Mouse (Mus musculus) forebrain, postnatal 0 days (tissue): ENCODE measurements around the gene Tmem260. TPM values are rescaled to one million over a fixed set of nuclear protein-coding genes. Genes with fewer than 3 reads are reported as not detected.

Experiments
- ATAC-seq: fragments of 200-750 bp; cut with Nextera tagmentation; 2 replicates; pipeline ENCODE4 v1.8.0; 2017; ENCODE audit warnings: mild to moderate bottlenecking, moderate library complexity
- DNase-seq: peaks from one replicate; pipeline ENCODE4 v3.0.0-alpha.2; 2015
- H3K27ac ChIP-seq: fragments of 300-500 bp; sonication (generic); 2 replicates; pipeline ENCODE4 v1.5.1; 2014; ENCODE audit warnings: low read depth, mild to moderate bottlenecking, antibody characterized with exemption, low read length, moderate library complexity, mixed read lengths
- H3K27me3 ChIP-seq: fragments of 300-500 bp; sonication (generic); 2 replicates; pipeline ENCODE4 v1.6.1; 2014; ENCODE audit warnings: mild to moderate bottlenecking, low read length, mixed read lengths; ENCODE audit not compliant: insufficient read depth
- H3K36me3 ChIP-seq: fragments of 300-500 bp; sonication (generic); 2 replicates; pipeline ENCODE4 v1.6.1; 2014; ENCODE audit warnings: mild to moderate bottlenecking, moderate library complexity; ENCODE audit not compliant: insufficient read depth
- H3K4me1 ChIP-seq: fragments of 300-500 bp; sonication (generic); 2 replicates; pipeline ENCODE4 v1.6.1; 2014; ENCODE audit warnings: antibody characterized with exemption; ENCODE audit not compliant: insufficient read depth
- H3K4me2 ChIP-seq: fragments of 300-500 bp; sonication (generic); 2 replicates; pipeline ENCODE4 v1.6.1; 2014; ENCODE audit warnings: low read depth, mild to moderate bottlenecking, moderate library complexity
- H3K4me3 ChIP-seq: fragments of 300-500 bp; sonication (generic); 2 replicates; pipeline ENCODE4 v1.5.1; 2014; ENCODE audit warnings: low read depth, low read length, mixed read lengths
- H3K9ac ChIP-seq: fragments of 300-500 bp; sonication (generic); 2 replicates; pipeline ENCODE4 v1.6.1; 2014; ENCODE audit warnings: mild to moderate bottlenecking
- H3K9me3 ChIP-seq: fragments of 300-500 bp; sonication (generic); 2 replicates; pipeline ENCODE4 v1.6.1; 2016; ENCODE audit warnings: low read length
- CTCF ChIP-seq: sonication (generic); IDR thresholded peaks from 2 replicates; pipeline ENCODE4 v1.5.1; 2016; ENCODE audit warnings: antibody characterized with exemption, control low read depth, low read depth
- WGBS: fragments of 180-500 bp; shearing (Covaris S2); extraction: QIAGEN DNeasy Blood & Tissue Kit; methylation state at CpG from one replicate; pipeline ENCODE4 v1.1.7; 2014; 5-methylcytosine and 5-hydroxymethylcytosine counted together
- polyA plus RNA-seq: library from polyadenylated mRNA; unstranded; fragments of >200 nt; fragmentation: Nextera tagmentation; extraction: Ambion mirVana; gene quantifications from 2 replicates; pipeline ENCODE4 v1.2.1, GENCODE M21; 2015
- total RNA-seq: library from RNA; depleted of rRNA; stranded (reverse); fragments of >200 nt; gene quantifications from 2 replicates; pipeline ENCODE4 v1.2.3, GENCODE M21; 2014

Tmem260 gene
- total and polyA plus RNA-seq, 2 experiments from 2014 or later = 10.0 to 20.6 TPM

- Histone ChIP-seq H3K27me3 (no peaks in the 10 kb centered on the region), H3K9ac (no peak overlapping the region), H3K4me1 (no peaks in the 10 kb centered on the region), H3K9me3 (no peaks in the 10 kb centered on the region), H3K4me2 (no peak overlapping the region), H3K36me3 (peaks cover 15% of the 10 kb centered on the region; the same call in 1 of the 2 replicates), H3K4me3 (no peak overlapping the region), H3K27ac (no peak overlapping the region)
- TF ChIP-seq CTCF = no peak
- ATAC-seq (no peak), DNase-seq (no peak)
- 95% methylated on average over 12 of the region's 12 CpGs for WGBS
Measured at GRCm38 (mm10) chr14:48505606-48506005, 59.7 kb downstream of the Tmem260 start.

- H3K4me1 ChIP-seq = no peaks in the 10 kb centered on the region
- H3K36me3 ChIP-seq = peaks cover 15% of the 10 kb centered on the region; the same call in 1 of the 2 replicates
- H3K9ac ChIP-seq = no peak overlapping the region
- no peak for ATAC-seq
- no peak for TF ChIP-seq CTCF
- no peak overlapping the region for H3K4me3 ChIP-seq
- H3K27me3 ChIP-seq = no peaks in the 10 kb centered on the region
- no peak overlapping the region for H3K4me2 ChIP-seq
- no peak for DNase-seq
- WGBS = 54% methylated on average over 8 of the region's 8 CpGs
- no peak overlapping the region for H3K27ac ChIP-seq
- no peaks in the 10 kb centered on the region for H3K9me3 ChIP-seq
Measured at GRCm38 (mm10) chr14:48507376-48507775, 61.5 kb downstream of the Tmem260 start.

DNA sequence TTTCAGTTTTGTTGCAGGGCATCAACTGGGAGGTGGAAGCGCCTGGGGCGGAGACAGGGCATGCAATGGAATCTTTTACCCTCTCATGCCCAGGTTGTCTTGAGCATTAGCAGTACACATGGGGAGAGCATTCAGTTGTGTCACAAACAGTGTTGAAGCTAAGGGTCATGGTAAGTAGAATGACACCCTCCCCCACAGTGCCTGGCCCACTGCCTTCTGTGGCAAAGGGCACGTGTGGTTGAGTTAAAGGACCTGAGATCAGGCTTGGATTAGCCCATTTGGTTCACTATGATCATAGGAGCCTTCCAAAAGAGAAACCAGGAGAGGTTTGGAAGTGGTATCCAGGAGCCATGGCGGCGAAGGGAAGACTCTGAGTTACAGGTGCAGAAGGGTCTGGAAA is 63.2 kb downstream of the Tmem260 start:
- Histone ChIP-seq H3K4me3 (no peak overlapping the region), H3K27ac (no peak overlapping the region), H3K4me1 (no peaks in the 10 kb centered on the region), H3K9ac (no peak overlapping the region), H3K4me2 (no peak overlapping the region), H3K27me3 (no peaks in the 10 kb centered on the region), H3K9me3 (no peaks in the 10 kb centered on the region), H3K36me3 (peaks cover 15% of the 10 kb centered on the region; the same call in 1 of the 2 replicates)
- DNase-seq (no peak), ATAC-seq (no peak)
- no peak for TF ChIP-seq CTCF
- WGBS = 93% methylated on average over 5 of the region's 5 CpGs

DNA sequence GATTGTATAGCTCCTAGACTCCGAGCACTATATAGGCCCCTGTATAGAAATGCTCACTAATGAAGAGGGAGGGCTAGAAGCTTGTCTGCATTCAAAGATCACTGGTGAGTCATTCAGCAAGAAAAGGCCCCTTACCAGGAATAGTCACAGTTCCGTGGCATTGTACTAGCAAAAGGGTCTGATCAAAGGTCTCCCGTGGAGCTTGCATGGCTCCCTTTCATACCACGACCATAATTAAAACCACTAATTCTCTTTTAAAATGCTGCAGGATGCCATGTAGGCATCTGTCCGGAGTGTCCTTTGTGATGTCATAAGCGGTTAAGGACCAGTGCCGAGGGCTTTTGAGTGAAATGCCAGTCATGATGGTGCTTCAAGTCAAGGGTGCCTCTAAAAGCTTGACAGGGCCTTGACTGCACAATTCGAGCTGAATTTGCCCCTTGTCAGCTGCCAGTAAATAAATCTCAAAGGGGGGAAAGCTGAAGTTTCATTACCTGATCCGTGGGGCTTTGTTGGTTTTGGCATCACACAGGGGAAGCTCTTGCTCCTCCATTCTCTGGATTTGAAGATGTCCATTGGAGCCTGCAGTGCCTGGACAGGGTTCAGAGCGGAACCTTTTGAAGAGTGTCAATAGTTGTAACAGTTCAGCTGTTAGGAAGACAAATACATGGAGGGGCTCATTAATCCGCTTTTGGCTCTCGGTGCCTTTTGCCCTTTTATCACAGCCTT is 67.3 kb downstream of the Tmem260 start:
- TF ChIP-seq CTCF = no peak
- Histone ChIP-seq H3K4me1 (no peaks in the 10 kb centered on the region), H3K9me3 (no peaks in the 10 kb centered on the region), H3K4me2 (no peak overlapping the region), H3K27me3 (no peaks in the 10 kb centered on the region), H3K9ac (no peak overlapping the region), H3K36me3 (peaks cover 13% of the 10 kb centered on the region; the same call in 1 of the 2 replicates), H3K27ac (no peak overlapping the region), H3K4me3 (no peak overlapping the region)
- DNase-seq = no peak
- ATAC-seq = peak; percentile 43; the same call in 1 of the 2 replicates
- 17% methylated on average over 12 of the region's 12 CpGs for WGBS

GRCm38 (mm10) chr14:48513824-48514493 is 68.0 kb downstream of the Tmem260 start:
- no peak overlapping the region for H3K27ac ChIP-seq
- no peak for ATAC-seq
- peaks cover 13% of the 10 kb centered on the region; the same call in 1 of the 2 replicates for H3K36me3 ChIP-seq
- no peak for TF ChIP-seq CTCF
- 39% methylated on average over 12 of the region's 12 CpGs for WGBS
- H3K9ac ChIP-seq = no peak overlapping the region
- no peak overlapping the region for H3K4me3 ChIP-seq
- no peaks in the 10 kb centered on the region for H3K9me3 ChIP-seq
- no peaks in the 10 kb centered on the region; the same call in 1 of the 2 replicates for H3K27me3 ChIP-seq
- H3K4me1 ChIP-seq = no peaks in the 10 kb centered on the region
- no peak overlapping the region for H3K4me2 ChIP-seq
- no peak for DNase-seq

DNA sequence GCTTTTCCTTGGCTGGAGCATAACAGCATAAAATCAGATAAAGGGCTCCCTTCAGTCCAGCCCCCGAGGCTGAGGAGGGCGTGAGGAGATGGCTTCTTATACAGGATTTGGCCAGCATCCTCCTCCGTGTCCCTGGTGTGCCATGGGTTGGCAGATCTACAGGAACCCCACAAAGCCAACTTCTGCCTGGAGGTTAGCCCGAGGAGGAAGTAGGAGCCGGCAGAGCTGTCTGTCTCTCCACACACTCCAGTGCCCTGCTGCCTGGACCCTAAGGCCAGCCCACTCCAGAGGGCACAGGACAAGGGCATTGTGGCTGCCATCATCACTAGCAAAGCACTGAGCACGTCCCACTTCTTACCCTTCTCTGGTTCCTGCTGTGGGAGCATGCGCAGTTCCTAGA is 68.7 kb downstream of the Tmem260 start:
- ATAC-seq = peak; percentile 53
- Histone ChIP-seq H3K27ac (no peak overlapping the region), H3K4me1 (no peaks in the 10 kb centered on the region), H3K27me3 (no peaks in the 10 kb centered on the region; the same call in 1 of the 2 replicates), H3K4me2 (no peak overlapping the region), H3K4me3 (no peak overlapping the region), H3K36me3 (peaks cover 7% of the 10 kb centered on the region; the same call in 1 of the 2 replicates), H3K9me3 (no peaks in the 10 kb centered on the region), H3K9ac (no peak overlapping the region)
- DNase-seq = no peak
- WGBS = 30% methylated on average over 7 of the region's 7 CpGs
- TF ChIP-seq CTCF = no peak

DNA sequence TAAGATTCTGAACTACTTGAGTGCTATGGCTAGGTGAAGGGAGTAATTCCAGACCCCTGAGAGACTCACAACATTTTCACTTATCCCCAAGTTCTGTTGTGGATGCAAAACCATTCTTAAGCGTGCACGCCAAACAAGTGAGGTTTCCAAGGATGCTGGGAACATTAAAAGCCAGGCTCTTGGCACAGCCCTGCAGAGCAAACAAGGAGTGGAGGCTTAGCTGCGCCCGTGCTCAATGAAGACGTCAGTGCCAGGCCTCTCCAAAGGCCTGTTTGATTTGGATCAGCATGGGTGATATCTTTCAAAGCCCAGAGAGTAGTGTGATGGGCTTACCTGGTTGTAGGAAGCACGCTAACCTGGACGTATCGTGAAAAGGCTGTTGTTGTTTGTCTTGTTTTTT is 69.6 kb downstream of the Tmem260 start:
- no peak for TF ChIP-seq CTCF
- no peaks in the 10 kb centered on the region for H3K9me3 ChIP-seq
- no peaks in the 10 kb centered on the region; the same call in 1 of the 2 replicates for H3K27me3 ChIP-seq
- H3K36me3 ChIP-seq = no peaks in the 10 kb centered on the region
- ATAC-seq = peak; percentile 34; the same call in 1 of the 2 replicates
- H3K9ac ChIP-seq = no peak overlapping the region
- DNase-seq = peak; percentile 53
- no peak overlapping the region for H3K27ac ChIP-seq
- no peak overlapping the region for H3K4me3 ChIP-seq
- WGBS = 37% methylated on average over 8 of the region's 8 CpGs
- no peaks in the 10 kb centered on the region for H3K4me1 ChIP-seq
- H3K4me2 ChIP-seq = no peak overlapping the region
